Mouse (Mus musculus) embryo, embryonic 9.5 days (tissue): Measurements from ENCODE around the gene 6430550D23Rik.
A peak's percentile ranks its signal among the peaks of the same experiment; 100 is the strongest.

ENCODE experiments used
- DNase-seq: peaks from one replicate; pipeline ENCODE4 v3.0.0-alpha.2; 2017; ENCODE audit errors: extremely low spot score

Gene 6430550D23Rik

GRCm38 (mm10) chr2:156007888-156008532, at the start of gene 6430550D23Rik, which contains the start of gene Ergic3:
Gene 6430550D23Rik, minus strand, starts transcription at chr2:156007977.
Gene Ergic3, plus strand, starts transcription at chr2:156008045.
- peak; percentile 98 for DNase-seq

GRCm38 (mm10) chr2:156052816-156053215, 45.0 kb upstream of the 6430550D23Rik start, which contains the start of gene Fer1l4:
Gene Fer1l4, minus strand, starts transcription at chr2:156052947.
- no peak for DNase-seq

GRCm38 (mm10) chr2:156047929-156048328, 40.2 kb upstream of the 6430550D23Rik start:
- peak; percentile 11 for DNase-seq

DNA sequence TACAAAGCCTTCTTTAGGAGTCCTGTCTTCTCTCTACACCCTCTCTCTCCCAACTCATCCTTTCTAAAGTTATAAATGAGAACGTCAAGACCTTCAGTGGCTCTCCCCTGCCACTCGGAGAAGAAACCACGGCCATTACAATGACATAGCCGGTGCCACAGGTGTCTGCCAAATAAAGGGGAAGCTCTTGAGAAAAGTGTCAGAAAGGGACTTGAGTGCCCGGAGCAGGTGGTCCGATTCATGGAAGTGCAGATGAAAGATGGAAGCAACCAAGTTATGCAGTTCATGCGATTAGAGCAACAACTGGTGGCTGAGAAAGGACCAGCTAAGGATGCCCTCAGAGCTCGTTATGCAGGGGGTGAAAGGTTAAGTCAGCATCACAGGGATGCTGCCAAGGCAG, 35.1 kb upstream of the 6430550D23Rik start:
- DNase-seq: no peak

DNA sequence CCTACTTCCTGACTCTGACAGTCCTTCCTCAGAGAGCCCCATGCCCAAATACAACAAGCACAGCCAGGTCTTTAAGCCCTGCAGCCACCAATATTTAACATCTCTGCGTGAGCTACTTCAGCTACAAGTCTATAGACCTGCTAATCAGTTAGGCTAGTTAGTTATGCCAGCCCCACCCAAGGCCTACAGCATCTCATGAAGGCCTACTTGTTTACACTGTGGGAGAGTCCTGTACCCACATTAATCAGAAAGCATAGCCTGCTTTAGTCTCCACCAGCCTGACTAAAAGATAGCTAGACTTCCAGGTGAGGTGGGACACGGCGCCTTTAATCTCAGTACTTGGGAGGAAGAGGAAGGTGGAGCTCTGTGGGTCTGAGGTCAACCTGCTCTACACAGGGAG, 31.6 kb upstream of the 6430550D23Rik start:
- no peak for DNase-seq

DNA sequence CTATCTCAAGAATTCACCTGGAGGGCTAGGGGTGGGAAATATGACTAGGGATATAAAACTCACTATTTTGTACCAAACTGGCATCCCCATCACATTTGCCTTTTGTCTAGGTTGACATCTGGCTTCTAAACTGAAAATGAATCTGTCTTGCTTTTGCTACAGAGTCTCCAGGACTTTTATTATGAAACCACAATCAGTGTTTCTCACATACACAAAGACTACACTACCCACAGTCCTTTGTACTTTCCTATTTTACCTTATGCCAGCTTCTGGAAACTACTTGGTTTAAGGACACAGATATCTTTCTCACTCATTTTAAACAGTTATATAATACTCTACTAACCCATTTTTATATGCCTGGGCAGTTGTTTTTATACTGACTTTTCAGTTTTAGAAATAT, 17.7 kb upstream of the 6430550D23Rik start:
- DNase-seq: no peak

- no peak for DNase-seq
Measured at GRCm38 (mm10) chr2:156021765-156022164, 14.0 kb upstream of the 6430550D23Rik start.

GRCm38 (mm10) chr2:156021219-156021618, 13.4 kb upstream of the 6430550D23Rik start:
- DNase-seq: no peak

- DNase-seq: no peak
Measured at GRCm38 (mm10) chr2:156018106-156018505, 10.3 kb upstream of the 6430550D23Rik start.

DNA sequence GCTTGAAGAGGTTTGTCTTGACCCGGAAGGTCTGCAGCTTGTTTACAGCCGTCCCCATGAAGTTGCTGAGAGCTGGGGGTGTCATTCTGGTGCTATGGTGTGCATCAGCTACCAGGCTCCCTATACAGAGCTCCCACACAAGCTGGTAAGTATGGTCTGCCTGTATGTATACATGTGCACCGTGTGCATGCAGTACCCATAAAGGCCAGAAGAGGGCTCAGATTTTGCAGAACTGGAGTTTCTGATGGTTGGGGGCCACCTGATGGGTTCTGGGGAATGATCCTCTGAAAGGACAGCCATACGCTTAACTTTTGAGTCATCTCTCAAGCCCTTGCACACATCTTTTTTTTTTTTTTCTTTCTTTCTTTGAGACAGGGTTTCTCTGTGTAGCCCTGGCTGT, 2.4 kb downstream of the 6430550D23Rik start:
- peak; percentile 7 for DNase-seq

DNA sequence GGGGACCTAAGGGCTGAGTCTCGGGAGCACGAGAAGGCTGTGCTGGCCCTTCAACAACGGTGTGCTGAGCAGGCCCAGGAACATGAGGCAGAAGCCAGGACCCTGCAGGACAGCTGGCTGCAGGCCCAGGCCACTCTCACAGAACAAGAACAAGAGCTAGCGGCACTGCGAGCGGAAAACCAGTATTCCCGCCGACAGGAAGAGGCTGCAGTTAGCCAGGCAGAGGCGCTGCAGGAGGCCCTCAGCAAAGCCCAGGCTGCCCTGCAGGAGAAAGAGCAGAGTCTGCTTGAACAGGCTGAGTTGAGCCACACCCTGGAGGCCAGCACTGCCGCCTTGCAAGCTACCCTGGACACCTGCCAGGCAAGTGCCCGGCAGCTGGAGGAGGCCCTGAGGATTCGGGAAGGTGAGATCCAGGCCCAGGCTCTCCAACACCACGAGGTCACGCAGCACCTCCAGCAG, 15.9 kb downstream of the 6430550D23Rik start:
- DNase-seq: no peak

DNA sequence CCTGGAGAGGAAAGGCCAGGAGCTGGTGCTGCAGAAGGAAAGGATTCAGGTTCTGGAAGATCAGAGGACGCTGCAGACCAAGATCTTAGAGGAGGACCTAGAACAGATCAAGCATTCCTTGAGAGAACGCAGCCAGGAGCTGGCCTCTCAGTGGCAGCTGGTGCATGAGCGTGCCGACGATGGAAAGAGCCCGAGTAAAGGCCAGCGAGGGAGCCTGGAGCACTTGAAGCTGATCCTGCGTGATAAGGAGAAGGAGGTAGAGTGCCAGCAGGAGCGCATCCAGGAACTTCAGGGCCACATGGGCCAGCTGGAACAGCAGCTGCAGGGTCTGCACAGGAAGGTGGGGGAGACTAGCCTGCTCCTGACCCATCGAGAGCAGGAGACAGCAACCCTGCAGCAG, 16.6 kb downstream of the 6430550D23Rik start:
- DNase-seq: no peak

DNA sequence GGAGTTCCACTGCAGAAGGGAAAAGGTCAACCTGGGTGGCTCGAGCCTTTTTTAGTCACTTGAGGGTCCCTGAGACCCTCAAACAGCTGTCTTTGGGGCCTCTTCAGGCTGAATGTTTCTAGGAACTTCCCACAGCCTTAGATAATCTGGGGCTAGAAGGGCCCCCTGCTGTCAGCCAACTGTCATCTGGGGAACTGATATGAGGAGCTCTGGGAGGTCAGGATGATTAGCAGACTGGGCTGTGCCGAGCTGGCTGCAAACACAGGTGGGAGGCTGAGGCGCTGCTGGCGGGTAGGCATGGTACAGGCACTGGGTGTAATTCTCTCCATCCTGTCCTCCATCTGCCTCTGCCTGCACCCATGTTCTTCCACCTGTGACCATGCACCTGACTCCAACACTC, 18.7 kb downstream of the 6430550D23Rik start:
- DNase-seq: no peak

DNA sequence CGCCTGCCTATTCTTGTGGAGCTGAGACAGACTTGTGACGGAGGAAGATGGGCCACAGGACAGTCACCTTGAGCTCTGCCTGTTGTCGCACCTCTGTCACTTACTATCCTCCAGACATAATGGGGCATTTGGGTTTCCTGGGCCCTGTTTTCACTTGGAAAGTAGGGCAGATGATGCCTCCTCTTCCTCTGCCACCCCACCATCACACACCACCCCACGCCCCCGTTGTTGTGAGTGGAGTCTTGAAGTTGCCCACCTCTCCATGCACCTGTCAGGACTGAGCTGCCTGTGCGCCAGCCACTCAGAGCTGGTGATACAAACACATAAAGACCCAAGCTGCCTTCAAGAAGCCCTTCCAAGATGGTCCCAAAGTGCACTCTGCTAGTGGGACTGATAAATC, 20.6 kb downstream of the 6430550D23Rik start:
- DNase-seq: no peak

DNA sequence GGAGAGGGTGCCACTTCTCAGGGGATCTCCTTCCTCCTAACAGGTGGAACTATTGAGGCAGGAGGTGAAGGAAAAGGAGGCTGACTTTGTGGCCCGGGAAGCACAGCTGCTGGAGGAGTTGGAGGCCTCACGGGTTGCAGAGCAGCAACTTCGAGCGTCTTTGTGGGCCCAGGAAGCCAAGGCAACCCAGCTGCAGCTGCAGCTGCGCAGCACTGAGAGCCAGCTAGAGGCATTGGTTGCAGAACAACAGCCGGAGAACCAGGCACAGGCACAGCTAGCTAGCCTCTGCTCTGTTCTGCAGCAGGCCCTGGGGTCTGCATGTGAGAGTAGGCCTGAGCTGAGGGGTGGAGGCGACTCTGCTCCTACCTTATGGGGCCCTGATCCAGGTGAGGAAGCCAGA, 22.0 kb downstream of the 6430550D23Rik start:
- no peak for DNase-seq

DNA sequence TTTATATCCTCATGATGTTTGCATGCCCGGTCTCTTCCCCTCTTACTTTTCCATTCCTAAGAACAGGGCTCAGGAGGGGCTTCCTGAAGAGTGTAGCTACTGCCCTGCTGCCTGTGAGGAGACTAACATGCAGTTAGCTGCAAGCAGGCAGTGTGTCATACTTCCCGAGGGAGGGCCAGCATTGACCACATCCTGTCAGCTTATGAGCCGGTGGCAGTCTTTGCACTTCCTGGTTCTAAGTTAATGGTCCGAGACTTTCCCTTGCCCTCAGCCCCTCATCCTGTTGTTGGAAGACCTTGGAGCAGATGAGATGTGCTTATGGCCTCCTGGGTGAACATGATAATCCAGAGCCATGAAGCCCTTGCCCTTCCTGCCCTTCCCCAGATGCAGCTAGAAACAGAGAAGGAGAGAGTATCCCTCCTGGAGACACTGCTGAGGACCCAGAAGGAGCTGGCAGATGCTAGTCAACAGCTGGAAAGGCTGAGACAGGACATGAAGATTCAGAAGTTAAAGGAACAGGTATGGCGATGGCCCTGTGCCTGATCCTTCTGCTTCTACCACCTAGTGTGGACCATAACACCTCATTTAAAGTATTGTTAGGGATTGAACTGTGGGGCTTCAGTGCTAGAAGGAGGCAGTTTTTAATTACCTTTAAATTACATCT, 28.3 kb downstream of the 6430550D23Rik start:
- DNase-seq: no peak

GRCm38 (mm10) chr2:155974087-155974731, 33.6 kb downstream of the 6430550D23Rik start:
- DNase-seq: no peak

DNA sequence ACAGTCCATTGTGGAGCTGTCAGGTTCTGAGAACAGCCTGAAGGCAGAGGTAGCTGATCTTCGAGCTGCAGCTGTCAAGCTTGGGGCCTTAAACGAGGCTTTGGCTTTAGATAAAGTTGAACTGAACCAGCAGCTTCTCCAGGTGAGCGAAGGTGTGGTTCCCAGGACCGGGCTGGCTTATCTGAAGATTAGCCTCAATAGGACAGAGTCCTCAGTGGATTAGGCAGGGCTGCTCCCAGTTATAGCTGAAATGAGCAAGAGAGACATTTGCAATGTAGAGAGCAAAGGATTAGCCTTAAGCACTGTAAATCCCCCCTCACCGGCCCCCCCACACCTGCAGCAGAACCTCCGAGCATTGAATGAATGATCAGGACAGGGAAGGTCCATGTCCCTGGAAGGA, 34.4 kb downstream of the 6430550D23Rik start:
- no peak for DNase-seq

- DNase-seq: no peak
Measured at GRCm38 (mm10) chr2:155962991-155963390, 44.8 kb downstream of the 6430550D23Rik start.

GRCm38 (mm10) chr2:155961862-155962261, 45.9 kb downstream of the 6430550D23Rik start:
- no peak for DNase-seq

GRCm38 (mm10) chr2:155959981-155960380, 47.8 kb downstream of the 6430550D23Rik start:
- DNase-seq: no peak

DNA sequence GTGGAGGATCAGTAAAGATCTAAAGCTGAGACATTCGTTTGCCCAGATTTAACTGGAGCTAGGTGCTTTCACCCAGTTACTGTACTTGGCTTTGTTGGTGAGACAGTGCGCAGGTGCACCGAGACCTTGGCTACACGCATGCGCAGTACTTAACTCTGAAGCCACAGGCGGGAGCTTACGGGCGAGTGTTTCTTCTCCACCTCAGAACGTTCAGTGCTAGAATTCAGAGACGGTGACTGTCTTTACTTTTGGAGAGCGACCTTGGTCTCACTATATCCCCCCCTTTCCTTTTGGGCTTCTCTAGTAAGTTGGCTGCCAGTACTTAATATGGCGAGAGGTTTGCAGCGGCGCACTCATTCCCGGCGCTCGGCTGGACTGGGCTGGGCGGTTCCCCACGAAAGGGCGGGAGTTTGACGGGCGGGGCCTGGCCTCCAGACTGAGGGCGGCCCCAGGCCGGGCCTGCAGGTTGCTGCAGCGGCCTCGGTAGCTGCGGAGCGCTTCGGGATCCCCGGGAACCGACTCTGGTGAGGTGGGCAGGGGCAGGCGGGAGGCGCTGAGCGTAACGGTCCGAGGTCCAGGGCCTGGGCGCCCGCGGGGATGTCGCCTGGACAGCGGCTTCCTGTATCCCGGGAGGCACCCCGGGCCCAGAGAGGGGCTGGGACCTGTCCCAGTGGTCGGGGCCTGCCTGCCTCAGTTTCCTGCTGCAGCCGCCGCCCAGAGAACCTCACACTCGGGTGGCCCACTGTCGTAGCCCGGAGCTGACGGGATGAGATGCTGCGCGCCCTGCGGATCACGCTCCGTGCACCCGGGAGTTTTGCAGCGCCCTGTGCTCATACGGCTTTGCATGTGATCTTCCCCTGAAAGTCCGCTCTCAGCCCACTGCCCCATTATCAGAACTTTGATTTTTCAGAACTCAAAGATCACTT, 51.4 kb downstream of the 6430550D23Rik start, which contains the start of gene Cep250:
Gene Cep250 (plus strand): TSS at position 325 of the 926 bp plus-strand sequence.
- peak; percentile 94 for DNase-seq
